Mouse (Mus musculus) liver, postnatal 0 days (tissue): ENCODE data around the gene Slco4a1. TPM values are rescaled to one million over a fixed set of nuclear protein-coding genes. Genes with fewer than 3 reads are reported as not detected.

Source experiments
- ATAC-seq: fragments of 200-750 bp; cut with Nextera tagmentation; 2 replicates; pipeline ENCODE4 v1.8.0; 2017; ENCODE audit warnings: mild to moderate bottlenecking, moderate library complexity
- DNase-seq: peaks from one replicate; pipeline ENCODE4 v3.0.0-alpha.2; 2016
- H3K27ac ChIP-seq: fragments of 300-500 bp; sonication (generic); 2 replicates; pipeline ENCODE4 v1.5.1; 2014; ENCODE audit warnings: antibody characterized with exemption, moderate library complexity, mild to moderate bottlenecking, low read depth
- H3K27me3 ChIP-seq: fragments of 300-500 bp; sonication (generic); 2 replicates; pipeline ENCODE4 v1.6.1; 2014; ENCODE audit warnings: low read length, control low read depth, mixed read lengths; ENCODE audit not compliant: insufficient read depth
- H3K36me3 ChIP-seq: fragments of 300-500 bp; sonication (generic); replicated peaks from 2 replicates; pipeline ENCODE4 v1.6.1; 2014; ENCODE audit warnings: mild to moderate bottlenecking, control low read depth, low read length, moderate library complexity, mixed read lengths; ENCODE audit not compliant: insufficient read depth
- H3K4me1 ChIP-seq: fragments of 300-500 bp; sonication (generic); 2 replicates; pipeline ENCODE4 v1.6.1; 2014; ENCODE audit warnings: antibody characterized with exemption, mild to moderate bottlenecking, control low read depth; ENCODE audit not compliant: insufficient read depth
- H3K4me2 ChIP-seq: fragments of 300-500 bp; sonication (generic); 2 replicates; pipeline ENCODE4 v1.6.1; 2014; ENCODE audit warnings: low read depth, mild to moderate bottlenecking, low read length, moderate library complexity, mixed read lengths
- H3K4me3 ChIP-seq: fragments of 300-500 bp; sonication (generic); 2 replicates; pipeline ENCODE4 v1.5.1; 2014; ENCODE audit warnings: low read depth, low read length
- H3K9ac ChIP-seq: fragments of 300-500 bp; sonication (generic); replicated peaks from 2 replicates; pipeline ENCODE4 v1.6.1; 2014; ENCODE audit warnings: mild to moderate bottlenecking, moderate library complexity
- H3K9me3 ChIP-seq: fragments of 300-500 bp; sonication (generic); 2 replicates; pipeline ENCODE4 v1.6.1; 2016; ENCODE audit warnings: mild to moderate bottlenecking, control low read depth, low read length, mixed read lengths
- CTCF ChIP-seq: sonication (generic); IDR thresholded peaks from 2 replicates; pipeline ENCODE4 v1.5.1; 2016; ENCODE audit warnings: antibody characterized with exemption, low read depth
- EP300 ChIP-seq: IDR thresholded peaks from 2 replicates; pipeline ENCODE4 v1.6.1; 2016; ENCODE audit warnings: antibody characterized with exemption, low read depth, mild to moderate bottlenecking
- WGBS: fragments of 180-500 bp; shearing (Covaris S2); extraction: QIAGEN DNeasy Blood & Tissue Kit; methylation state at CpG from one replicate; pipeline ENCODE4 v1.1.7; 2014; ENCODE audit not compliant: insufficient replicate concordance; 5-methylcytosine and 5-hydroxymethylcytosine counted together
- polyA plus RNA-seq: library from polyadenylated mRNA; unstranded; fragments of >200 nt; fragmentation: Nextera tagmentation; extraction: Ambion mirVana; gene quantifications from 2 replicates; pipeline ENCODE4 v1.2.1, GENCODE M21; 2015

The Slco4a1 gene
- polyA plus RNA-seq, 1 experiment from 2014 or later: 0.86 TPM

DNA sequence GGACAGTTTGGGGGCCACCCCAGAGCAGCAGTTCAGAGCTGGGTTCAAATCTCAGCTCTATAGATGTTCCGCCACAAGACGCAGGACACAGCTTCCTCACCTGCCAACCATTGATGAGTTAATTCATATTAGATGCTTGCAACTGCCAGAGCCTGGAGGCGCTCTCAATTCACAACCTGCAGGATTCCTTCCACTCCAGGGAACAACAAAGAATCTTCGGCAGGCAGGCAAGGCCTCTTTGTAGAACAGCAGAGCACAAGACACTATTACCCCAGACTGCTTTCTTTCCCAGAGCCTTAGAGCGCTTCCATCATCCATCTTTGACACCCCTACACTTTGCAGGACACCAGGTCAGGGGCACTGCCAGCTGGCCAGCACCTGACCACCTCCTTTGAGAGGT, 50.2 kb downstream of the Slco4a1 start:
- no peak overlapping the region for H3K9ac ChIP-seq
- no peak overlapping the region for H3K4me2 ChIP-seq
- H3K27ac ChIP-seq: no peak overlapping the region
- WGBS: 83% methylated on average over 5 of the region's 5 CpGs
- H3K9me3 ChIP-seq: no peaks in the 10 kb centered on the region
- 0 out of 2 replicates have a peak, but pooled peaks cover 3% of the 10 kb centered on the region for H3K27me3 ChIP-seq
- no peaks in the 10 kb centered on the region for H3K36me3 ChIP-seq
- H3K4me1 ChIP-seq: no peaks in the 10 kb centered on the region
- H3K4me3 ChIP-seq: no peak overlapping the region
- DNase-seq (no peak), ATAC-seq (no peak)
- TF ChIP-seq EP300 (no peak), CTCF (no peak)

DNA sequence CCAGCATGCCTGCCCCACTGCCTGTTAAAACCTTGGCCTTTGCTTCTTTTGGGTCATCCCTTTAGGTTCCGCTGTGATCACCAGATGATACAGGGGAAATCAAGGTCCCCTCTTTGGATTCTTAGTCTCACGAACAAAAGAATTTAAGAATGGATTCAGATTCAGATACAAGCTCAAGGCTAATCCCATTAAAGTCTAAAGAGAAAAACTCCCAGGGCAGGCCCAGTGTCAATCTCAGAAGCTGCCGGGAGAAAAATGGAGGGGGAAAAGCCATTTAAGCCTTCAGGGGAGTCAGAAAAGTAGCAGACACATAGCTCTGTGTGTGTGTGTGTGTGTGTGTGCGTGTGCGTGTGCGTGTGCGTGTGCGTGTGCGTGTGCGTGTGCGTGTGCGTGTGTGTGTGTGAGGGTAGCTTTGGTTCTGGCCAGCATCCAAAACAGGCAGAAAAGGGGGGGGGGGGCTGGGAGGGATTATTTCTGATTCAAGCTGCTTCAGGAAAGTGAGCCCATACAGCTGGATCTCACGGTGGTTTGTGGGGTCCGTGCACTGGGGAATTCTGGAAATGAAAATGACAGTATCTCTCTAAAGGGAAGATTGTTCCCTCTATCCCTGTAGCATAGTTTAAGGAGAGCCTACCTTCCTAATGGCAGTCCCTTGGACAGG, 52.5 kb downstream of the Slco4a1 start:
- no peak for DNase-seq
- no peak overlapping the region for H3K27ac ChIP-seq
- H3K4me2 ChIP-seq: no peak overlapping the region
- H3K9ac ChIP-seq: no peak overlapping the region
- H3K36me3 ChIP-seq: no peaks in the 10 kb centered on the region
- no peaks in the 10 kb centered on the region for H3K4me1 ChIP-seq
- no peaks in the 10 kb centered on the region for H3K9me3 ChIP-seq
- H3K4me3 ChIP-seq: no peak overlapping the region
- H3K27me3 ChIP-seq: 0 out of 2 replicates have a peak, but pooled peaks cover 3% of the 10 kb centered on the region
- no peak for ATAC-seq
- TF ChIP-seq CTCF: no peak
- TF ChIP-seq EP300: no peak
- 82% methylated on average over 14 of the region's 14 CpGs for WGBS

DNA sequence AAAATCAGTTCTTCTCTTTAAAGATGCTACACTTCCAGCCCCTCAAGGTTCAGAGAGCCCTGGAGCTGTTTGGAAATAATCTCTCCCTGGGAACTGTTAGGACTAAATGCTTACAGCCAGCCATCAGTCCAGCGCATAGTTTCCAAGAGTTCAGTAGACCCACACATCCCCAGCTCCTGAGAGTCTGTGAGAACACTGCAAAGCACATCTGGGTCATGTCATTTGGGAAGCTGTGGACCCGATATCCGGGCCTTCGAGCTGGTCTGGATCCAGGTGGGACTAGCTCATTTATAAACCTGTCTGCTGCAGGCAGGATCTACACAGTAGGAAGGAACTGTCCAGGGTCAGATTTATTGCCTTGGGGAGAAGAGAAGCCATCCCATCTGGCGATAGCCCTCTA, 54.8 kb downstream of the Slco4a1 start:
- H3K4me2 ChIP-seq: no peak overlapping the region
- no peak overlapping the region for H3K9ac ChIP-seq
- H3K4me3 ChIP-seq: no peak overlapping the region
- TF ChIP-seq CTCF: no peak
- no peak for TF ChIP-seq EP300
- 70% methylated on average over 5 of the region's 5 CpGs for WGBS
- no peak overlapping the region for H3K27ac ChIP-seq
- 0 out of 2 replicates have a peak, but pooled peaks cover 3% of the 10 kb centered on the region for H3K27me3 ChIP-seq
- no peak for ATAC-seq
- no peaks in the 10 kb centered on the region for H3K36me3 ChIP-seq
- DNase-seq: no peak
- H3K4me1 ChIP-seq: no peaks in the 10 kb centered on the region
- H3K9me3 ChIP-seq: no peaks in the 10 kb centered on the region

DNA sequence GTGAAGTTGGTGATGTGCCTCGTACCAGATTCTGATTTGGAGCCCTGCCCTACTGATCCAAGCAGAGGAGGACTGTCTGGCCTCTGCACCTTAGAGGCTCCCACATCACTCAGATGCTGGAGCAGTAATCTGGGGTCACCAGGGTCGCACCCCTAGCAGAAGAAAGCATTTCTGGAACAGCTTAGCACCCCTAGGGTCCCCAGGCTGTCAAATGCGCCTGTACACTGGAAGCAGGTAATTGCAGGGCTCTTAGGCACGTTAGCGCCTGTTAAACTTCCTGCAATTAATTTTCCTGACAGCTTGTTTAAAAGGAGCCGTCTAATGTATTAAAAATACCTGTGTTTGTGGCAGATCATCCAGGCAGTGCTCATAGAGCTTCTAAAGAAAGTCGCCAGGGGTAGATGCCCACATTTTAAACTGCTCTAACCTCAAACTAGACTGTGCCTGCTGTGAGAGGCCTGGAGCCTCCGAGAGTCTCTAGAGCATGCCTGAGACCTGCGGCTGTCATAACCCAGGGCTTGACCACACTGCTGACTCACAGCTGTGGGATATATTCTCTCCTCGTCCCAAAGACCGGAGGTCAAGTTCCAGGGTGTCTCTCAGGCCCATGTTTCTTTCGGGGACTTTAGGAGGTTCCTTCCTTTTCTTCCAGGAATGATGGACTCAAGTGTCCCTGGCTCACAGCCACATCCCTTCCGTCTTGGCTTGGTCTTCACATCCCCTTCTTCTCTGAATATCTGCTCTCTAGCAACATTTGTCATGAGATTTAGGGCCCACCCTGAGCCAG, 56.0 kb downstream of the Slco4a1 start:
- Histone ChIP-seq H3K4me3 (no peak overlapping the region), H3K27ac (no peak overlapping the region), H3K4me2 (no peak overlapping the region), H3K9me3 (no peaks in the 10 kb centered on the region), H3K9ac (no peak overlapping the region), H3K4me1 (no peaks in the 10 kb centered on the region), H3K27me3 (no peaks in the 10 kb centered on the region), H3K36me3 (no peaks in the 10 kb centered on the region)
- ATAC-seq (no peak), DNase-seq (no peak)
- no peak for TF ChIP-seq CTCF
- no peak for TF ChIP-seq EP300
- 44% methylated on average over 13 of the region's 13 CpGs for WGBS

DNA sequence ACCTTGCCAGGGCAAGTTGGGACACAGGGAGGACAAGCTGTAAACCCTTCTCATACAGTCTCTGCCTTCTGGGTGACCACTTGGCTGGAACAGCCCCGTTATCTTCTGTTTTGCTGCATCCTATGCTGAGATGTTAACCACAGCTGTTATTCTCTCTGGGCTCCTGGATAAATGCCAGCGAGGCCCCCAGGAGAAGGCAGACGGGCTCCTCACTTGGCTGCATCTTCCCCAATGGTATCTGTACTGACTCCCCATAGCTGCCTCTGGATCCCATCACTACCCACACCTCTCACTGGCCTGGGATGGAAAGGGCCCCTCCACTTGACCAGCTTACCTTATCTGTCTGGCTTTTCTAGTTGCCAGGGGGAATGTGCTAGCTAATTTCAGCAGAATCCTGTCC, 57.0 kb downstream of the Slco4a1 start:
- H3K9ac ChIP-seq: no peak overlapping the region
- no peaks in the 10 kb centered on the region for H3K27me3 ChIP-seq
- no peak overlapping the region for H3K4me3 ChIP-seq
- no peaks in the 10 kb centered on the region for H3K4me1 ChIP-seq
- H3K27ac ChIP-seq: no peak overlapping the region
- ATAC-seq: no peak
- H3K9me3 ChIP-seq: no peaks in the 10 kb centered on the region
- WGBS: 67% methylated on average over 3 of the region's 3 CpGs
- no peaks in the 10 kb centered on the region for H3K36me3 ChIP-seq
- no peak overlapping the region for H3K4me2 ChIP-seq
- DNase-seq: no peak
- TF ChIP-seq CTCF (no peak), EP300 (no peak)

DNA sequence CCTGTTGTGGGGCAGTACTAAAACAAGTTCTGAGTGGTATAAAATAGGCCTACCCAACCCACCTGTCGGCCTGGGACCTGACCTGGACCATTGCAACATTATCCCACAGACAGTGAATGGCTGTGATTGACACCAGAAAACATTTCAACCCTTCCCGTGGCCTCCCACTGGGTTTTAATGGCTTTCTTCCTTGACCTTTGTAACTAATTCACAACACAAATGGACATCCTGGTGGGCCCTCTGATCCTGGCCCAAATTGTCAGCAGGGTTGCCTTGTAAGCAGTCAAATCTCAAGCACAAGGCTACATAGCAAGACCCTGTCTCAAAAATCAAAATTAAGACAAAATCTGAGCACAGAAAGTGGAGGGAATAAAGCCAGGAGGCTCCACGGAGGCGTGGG, 57.8 kb downstream of the Slco4a1 start:
- H3K9ac ChIP-seq: no peak overlapping the region
- H3K27ac ChIP-seq: no peak overlapping the region
- no peak overlapping the region for H3K4me2 ChIP-seq
- 48% methylated on average over 4 of the region's 4 CpGs for WGBS
- H3K4me3 ChIP-seq: no peak overlapping the region
- no peaks in the 10 kb centered on the region for H3K9me3 ChIP-seq
- no peaks in the 10 kb centered on the region for H3K27me3 ChIP-seq
- H3K36me3 ChIP-seq: no peaks in the 10 kb centered on the region
- H3K4me1 ChIP-seq: no peaks in the 10 kb centered on the region
- ATAC-seq: no peak
- TF ChIP-seq CTCF: no peak
- TF ChIP-seq EP300: no peak
- DNase-seq: no peak
